Mouse (Mus musculus) frontal cortex, adult 2 months (tissue): ENCODE measurements around the gene Bap1. TPM values are rescaled to one million over a fixed set of nuclear protein-coding genes. Genes with fewer than 3 reads are reported as not detected.

Source experiments
- DNase-seq, 2 experiments: peaks; one replicate each; pipeline ENCODE4 v3.0.0; 2022; ENCODE audit warnings: low spot score in 1 of 2; ENCODE audit errors: extremely low spot score in 1 of 2
- polyA plus RNA-seq: library from polyadenylated mRNA; depleted of rRNA; stranded (reverse); fragments of >200 nt; gene quantifications from 2 replicates; pipeline ENCODE4 v1.2.3, GENCODE M21; 2012

Bap1 gene
- polyA plus RNA-seq, 1 experiment: 145 TPM

DNA sequence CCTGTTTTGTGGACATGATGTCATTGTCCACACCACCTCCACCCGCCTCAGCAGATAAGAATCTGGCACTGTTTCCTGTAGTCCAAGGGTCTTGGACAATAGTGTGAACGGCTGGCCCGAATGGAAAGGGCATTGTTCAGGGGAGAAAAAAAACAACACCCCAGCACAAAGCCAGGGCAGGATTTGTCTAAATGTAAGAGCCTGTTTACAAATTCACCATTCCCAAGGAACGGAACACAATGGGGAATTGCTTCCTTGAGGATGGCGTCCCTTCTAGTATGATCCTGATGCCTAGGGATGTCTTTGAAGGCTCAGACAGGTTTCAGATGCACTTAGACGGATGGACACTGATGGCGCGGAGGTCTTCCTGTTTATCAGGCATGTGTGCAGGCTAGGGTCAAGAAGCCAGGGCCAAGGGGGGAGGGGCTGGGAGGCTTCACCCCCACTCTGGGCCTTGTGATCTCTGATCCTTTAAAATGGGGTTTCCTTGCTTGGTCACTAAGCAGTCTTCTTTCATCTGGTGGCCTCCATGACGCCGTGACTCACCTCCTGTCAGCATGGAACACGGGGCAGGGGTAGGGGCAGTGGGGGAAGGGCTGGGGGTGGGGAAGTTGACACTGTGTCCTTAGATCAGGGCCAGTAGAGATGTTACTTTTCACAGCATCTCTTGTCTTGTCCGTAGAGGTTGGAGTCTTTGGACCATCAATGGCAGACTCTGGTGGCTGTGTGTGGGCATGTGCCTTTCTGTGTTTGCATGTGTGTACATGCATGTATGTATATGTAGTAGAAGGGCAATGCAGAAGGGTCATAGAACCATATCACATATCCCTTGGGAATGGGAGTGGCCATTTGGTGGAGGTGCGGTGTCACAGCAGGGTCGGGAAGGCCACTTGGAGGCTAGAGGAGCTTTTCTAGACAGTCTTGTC is 17.9 kb upstream of the Bap1 start:
- DNase-seq: no peak

DNA sequence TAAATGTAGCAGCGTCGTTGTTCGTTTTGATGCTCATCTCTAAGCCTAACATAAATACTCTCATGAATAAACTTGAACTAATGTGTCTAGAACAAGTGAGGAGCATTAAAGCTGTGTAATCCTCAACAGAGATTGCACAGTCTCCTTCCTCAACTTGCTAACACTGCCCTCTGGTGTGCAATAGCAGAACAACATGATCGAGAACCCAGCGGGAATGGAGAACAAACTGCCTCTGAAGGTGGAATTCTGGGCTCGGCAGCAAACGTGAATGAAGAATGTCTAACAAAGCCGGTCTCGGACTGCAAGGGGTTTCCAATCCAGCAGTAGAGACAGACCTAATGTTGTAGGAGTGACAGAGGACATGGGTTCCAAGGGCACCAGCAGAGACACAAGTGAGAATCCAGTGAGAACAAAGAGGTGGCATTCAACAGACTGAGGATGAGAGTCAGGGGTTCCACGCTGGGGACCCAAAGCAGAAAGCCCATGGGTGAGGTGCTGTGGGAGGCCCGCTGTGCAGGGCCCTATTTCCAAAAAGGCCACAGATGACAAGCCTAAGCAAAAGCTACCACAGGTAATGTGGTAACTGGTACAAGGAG is 17.2 kb upstream of the Bap1 start:
- peak; percentile 49 to 95 for DNase-seq

DNA sequence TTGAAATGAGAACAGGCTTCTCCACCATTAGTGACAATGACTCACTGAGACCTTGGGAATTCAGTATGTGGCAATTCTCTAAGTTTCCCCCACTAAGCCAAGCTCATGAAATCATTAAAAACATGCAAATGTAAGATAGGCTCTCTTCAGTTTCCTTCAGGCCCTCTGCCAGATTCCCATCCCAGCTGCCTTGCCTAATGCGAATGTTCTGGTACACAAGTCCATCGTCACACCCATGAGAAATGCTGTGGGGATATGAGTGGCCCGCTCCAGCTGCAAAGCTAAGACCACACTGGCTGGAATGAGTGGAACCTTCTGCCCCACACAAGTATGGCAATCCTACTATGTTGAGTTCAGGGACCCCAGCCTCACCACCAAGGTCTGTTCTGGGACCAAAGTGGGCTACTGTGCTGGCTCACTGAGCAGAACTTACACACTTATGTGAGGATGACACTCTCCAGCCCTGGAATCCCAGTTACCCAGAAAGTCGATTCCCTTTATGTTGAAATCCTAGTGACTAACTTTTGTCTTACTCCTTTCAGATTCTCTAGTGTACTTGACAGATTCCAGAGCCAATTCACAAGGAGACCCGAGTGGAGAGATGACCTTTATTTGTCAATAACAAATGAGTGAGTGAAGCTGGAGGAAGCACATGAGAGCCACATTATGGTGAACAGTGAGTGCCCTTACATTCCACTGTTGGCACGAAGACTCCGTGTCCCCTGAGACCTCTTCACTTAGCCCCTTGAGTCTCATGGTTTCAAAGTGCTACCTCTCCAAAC is 14.0 kb upstream of the Bap1 start:
- DNase-seq: no peak

DNA sequence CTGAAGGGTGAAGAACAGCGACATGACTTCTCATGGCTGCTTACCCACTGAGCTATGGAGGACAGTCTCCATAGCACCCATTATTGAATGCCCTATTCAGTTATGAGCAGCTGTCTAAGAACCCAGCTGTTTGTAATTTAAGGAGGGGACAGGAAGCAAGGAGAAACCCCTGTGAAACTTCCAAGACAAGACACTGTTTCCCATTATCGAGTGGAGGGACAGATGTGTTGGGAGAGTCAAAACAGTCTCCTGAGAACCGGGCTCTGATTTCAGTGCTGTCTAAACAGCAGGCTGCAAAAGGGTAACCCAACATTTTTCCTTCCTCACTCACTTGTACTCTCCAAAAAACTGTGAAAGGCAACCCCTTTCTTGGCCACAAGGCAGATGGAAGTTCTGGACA is 10.7 kb upstream of the Bap1 start:
- no peak for DNase-seq

DNA sequence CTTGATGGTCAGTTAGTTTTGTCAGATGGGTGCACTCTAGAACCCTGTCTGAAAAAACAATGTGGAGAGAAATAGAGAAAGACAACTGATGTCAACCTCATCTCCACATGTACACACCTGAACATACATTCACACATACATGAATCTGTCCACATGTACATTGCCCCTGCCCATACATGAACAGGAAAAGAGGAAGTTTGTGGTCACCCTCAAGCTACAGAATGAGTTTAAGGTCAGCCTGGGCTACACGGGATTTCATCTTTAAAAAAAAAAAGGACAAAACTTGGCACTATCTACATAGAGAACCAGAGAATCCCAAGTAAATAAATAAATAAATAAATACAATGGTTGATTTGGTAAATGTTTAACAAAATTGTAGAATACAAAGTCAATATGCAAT is 6.5 kb upstream of the Bap1 start:
- DNase-seq: no peak

DNA sequence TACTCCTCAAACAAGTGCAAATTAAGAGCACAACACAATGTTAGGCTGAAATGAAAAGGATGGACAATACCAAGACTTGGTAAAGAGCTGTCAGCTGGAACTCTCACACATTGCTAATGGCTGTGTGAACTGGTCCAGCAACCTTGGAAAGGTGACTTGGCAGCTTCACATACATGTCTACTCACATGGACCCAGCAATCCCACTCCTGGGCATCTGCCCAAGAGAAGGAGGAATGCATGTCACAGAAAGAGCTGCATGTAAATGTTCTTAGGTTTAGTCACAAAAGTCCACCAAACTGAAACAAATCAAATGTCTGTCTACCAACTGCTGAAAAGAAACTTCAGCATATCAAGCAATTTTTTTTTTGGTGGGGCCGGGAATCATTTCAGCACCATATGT is 5.3 kb upstream of the Bap1 start:
- no peak for DNase-seq

DNA sequence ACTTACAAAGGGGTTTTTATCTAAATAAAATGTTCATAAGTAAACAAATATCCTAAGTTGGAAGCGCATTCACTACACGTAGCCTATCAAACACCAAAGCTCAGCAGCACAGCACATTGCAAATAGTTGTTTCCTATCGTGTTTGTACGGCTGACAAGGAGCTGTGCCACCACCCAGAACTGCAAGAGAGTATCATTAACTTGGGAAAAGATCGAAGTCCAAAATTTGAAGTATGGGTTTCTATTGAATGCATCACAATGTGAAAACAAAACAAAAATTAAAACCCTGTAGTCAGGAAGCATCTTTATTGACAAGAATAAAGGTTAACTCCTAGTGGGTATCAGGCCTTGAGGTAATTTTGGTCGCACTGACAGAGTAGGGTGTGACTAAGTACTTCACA is 2.9 kb upstream of the Bap1 start:
- no peak for DNase-seq

DNA sequence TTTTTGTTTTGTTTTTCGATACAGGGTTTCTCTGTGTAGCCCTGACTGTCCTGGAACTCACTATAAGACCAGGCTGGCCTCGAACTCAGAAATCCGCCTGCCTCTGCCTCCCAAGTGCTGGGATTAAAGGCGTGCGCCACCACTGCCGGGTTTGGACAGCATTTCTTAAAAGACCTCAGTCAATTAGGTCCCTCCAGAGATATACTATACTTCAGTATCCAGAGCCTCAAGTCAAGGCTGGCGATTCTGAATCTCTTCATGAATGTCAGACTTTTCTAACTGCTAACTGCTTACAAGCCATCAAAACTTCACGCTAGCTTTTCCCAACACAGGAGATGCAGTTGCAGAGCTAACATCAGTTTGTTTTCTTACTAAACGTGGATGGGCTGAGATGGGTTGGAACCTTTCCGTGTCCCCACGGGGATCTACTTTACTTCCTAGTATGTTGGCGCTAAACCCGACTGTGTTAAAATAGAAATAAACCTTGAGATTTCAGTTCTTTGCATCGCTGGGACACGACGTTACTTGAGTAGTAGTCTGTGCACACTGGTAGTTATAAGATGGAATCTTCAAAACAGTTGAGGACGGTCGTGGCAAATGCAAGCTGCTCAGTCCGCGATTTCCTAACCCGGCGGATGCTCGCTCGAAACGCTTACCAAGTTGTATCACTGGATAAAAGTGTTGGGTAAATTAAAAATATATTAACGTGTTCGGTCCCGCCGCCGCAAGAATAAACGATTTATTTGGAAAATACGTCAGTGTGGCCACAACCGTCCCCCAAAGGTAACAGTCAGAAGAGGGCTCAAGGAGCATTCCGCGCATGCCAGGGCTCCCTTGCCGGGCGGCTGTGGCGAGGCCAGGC is 797 bp upstream of the Bap1 start:
- no peak for DNase-seq

DNA sequence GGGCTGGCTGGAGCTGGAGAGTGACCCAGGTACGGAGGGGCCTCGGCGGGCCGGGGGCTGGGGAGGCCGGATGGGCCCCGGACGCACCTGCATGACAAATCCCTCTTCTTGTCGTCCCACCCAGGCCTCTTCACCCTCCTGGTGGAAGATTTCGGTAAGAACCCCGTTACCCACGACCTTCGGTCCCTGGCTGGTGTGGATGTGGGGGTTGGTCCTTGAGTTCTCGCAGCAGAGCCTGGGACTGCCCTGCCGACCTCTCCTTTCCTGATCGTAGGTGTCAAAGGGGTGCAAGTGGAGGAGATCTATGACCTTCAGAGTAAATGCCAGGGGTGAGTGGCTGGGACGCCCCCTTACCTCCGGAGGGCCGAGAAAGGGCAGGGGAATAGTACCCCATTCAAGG is 376 bp downstream of the Bap1 start:
- no peak for DNase-seq

DNA sequence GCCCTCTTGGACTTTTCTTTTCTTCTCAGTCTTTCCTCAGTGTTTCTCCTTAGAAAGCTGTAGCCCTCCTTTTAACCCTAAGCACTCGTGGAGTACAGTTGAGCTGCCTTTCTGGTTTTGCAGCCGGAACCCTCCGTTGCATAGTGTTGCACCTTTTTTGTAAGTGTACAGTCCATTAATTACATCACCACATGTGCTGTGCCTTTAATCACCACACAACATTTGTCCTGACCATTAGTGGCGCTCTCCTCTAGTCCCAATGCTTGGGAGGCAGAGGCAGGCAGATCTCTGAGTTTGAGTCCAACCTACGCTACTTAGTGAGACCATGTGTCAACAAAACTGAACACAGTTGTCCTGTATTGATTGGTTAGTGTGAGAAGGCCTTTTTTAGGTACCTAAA is 841 bp downstream of the Bap1 start:
- DNase-seq: no peak

DNA sequence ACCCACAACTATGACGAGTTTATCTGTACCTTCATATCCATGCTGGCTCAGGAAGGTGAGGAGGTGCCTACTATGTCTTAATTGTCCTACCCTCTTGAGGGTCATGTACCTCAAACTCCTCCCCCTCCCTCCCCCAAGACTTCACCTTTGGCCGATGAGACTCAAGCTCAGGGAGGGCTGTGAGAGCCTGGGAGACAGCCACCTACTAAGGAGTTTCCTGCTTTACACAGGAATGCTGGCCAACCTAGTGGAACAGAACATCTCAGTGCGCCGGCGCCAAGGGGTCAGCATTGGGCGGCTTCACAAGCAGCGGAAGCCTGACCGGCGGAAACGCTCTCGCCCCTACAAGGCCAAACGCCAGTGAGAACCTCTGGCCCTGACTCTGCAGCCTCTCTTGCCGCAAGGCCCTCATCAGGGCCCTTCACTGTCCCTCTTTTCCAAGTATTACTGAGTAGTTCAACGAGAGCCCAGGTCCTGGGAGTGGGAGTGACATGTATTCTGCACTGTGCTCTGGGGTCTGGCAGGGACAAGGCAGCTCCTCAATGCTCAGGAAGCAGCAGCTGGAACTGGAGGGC is 7.3 kb downstream of the Bap1 start:
- DNase-seq: no peak

DNA sequence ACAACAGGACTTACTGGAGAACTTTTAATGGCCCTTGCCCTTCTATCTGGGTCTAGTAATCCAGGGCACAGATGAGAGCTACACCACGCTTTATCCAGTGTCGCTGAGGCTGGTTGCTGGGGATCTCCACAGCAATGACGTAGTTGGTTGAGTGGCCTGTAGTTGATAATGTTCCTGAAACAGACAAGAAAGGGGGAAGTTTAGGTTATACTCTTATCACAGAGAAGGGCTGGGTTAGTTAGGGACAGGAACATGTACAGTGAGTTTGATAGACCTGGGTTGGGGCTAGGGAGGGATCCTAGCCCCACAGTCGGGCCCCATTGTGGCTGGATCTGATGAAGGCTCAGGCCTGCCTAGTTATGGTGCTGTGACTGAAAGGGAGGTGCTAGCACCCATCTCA is 9.1 kb downstream of the Bap1 start:
- no peak for DNase-seq

DNA sequence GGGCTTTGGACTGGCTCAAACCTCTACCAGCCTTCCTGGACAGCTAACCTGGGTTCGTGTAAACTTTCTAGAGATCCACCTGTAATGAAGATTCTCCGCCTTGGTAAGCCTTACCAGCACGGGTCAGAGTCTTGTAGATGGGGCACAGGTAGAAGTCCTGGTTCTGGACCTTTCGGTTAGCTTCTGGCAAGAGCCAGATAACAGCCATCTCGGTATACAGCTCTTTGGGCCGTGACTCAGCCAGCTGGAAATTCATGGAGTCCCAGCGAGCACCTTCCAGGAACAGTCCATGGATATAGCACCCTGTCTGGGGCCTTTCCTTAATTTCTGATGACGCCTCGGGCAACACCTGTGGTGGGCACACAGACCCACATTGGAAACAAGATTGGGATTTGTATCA is 9.7 kb downstream of the Bap1 start:
- no peak for DNase-seq

DNA sequence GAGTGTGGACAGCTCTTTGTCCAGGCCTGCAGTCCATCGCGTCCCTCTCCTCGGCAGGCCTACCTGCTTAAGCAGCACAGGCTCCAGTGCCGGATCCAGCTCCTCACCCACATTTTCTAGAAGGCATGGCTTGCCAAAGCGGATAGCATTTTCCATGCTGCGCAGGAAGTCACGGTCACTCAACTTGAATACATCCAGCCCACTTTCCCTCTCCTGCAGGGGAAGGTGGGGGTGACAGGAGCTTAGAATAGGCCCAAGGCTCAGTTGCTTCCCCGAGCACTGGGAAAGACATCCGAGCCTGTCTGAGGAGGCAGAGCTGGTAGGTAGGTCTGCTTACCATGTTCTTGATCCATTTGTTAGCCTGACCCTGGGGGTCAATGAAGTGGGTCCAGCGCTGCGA is 16.4 kb downstream of the Bap1 start:
- DNase-seq: peak in 1 of 2 experiments; percentile 62

DNA sequence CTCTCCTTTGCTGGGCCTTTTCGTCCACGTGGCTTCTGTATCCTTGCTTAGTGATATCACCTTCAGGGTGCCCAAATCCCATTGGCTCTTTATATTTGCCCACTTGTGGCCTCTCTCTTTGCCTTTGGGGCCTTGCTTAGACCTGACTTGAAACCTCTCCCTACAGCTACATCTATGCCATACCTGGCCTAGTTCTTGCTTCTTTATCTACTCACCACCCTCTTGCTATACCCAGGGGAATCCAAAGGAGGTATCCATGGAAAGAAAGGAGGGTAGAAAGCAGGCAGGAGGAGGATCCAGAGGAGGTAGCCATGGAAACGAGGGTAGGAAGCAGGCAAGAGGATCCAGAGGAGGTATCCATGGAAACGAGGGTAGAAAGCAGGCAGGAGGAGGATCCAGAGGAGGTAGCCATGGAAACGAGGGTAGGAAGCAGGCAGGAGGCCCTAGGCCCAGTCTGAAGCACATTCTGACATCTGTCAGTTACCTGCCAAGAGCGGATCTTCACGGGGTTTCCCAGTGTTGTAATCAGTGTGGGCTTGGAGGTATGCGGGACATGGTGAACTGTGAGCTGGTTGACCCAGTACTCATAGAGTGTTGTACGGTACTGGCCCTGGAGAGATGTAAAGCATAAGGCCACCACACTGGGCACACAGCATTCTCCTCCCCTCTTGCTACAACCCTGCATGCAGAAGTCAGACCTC is 17.2 kb downstream of the Bap1 start:
- DNase-seq: peak; percentile 77

DNA sequence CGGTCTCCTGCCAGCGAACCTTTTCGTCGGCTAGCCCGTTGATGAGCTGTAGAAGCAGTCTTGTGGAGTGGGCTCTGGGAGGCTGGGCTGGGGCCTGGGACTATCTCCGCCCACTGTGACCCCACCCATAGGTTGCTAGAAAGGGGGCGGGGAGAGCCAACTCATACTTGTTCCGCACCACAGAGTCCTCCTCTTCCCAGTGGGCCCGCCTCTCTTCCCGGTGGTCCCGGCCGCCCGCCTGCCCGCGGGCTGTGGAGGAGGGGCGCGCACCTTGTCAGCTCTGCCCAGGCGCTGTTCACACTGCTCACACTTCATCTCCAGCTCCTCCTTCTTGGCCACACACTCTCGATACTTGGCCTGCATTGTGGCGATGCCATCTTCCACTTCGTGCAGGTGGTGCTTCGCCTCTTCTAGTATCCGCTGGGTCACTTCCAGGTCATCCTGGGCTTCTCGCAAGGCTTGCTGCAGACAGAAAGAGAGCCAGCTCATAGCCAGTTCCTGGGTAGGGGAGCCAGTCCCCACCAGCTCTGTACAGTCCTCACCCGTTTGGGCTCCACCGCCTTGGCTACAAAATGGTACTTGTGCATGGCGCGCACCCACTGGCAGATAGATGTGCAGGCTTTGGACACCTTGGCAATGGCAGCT is 18.3 kb downstream of the Bap1 start:
- peak in 1 of 2 experiments; percentile 38 for DNase-seq

DNA sequence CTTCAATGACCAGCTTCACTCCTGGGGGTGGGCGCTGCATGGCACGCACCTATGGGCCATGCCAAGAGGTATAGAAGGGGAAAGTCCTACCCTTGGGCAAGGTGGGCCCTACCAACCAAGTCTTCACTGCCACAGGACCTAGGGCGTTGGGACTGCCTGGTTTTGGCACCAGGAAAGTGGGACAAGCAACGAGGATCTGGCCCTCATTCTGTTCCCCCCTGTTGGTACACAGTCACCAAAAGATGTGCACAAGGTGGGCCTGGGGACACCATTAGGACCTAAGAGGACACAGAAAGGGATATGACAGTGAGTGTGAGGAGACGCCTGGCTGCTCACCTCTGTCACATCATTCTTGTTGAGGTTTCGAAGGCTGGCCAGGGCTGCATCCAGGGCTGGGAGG is 19.9 kb downstream of the Bap1 start:
- no peak for DNase-seq

DNA sequence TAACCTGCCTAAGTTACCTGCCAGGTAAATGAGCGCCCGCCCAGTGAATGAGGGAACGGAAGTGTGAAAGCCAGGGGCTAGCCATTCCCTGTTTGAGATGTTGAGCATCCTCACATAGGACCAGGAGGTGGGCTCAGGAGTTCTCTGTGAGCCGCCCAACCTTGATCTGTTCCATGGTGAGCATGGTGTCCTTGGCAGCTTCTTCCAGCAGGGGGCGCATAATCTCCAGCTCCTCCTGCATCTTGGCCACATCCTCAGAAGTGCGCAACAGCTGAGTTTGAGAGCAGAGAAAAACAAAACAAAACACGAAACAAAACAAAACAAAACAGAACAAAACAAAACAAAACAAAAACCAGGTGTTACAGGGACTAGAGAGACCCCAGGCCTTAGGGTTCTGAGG is 20.9 kb downstream of the Bap1 start:
- DNase-seq: peak in 1 of 2 experiments; percentile 89

DNA sequence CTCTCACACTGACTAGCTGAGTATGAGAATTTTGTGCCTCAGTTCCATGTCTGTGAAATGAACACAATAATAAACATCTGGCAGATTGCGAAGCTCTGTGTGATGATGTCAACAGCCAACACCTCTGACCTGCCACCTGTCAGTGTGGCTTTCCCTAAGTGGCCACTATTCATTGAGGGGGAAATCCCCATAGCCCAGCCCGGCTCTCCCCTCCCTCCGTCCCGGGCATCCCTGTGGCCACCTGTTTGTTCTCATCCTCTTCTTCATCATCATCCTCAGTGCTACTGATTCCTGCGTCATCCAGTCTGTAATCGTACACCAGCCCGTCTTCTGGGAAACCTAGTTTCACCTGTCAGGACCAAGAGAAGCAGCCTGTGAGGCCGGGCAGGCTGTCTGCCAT is 34.5 kb downstream of the Bap1 start:
- DNase-seq: no peak
